Mouse (Mus musculus) cerebellum, adult 2 months (tissue): ENCODE measurements at regions not wholly inside any gene's neighbourhood (a gene's known extent, or its start where the extent isn't known, plus 50 kb on each side); places are given as distances from the start of the nearest gene placed in this dataset.

Experiments
- CTCF ChIP-seq: fragments of 200-500 bp; IDR thresholded peaks from 2 replicates; pipeline ENCODE4 v1.5.1; 2011; ENCODE audit warnings: low read depth, mild to moderate bottlenecking, control low read depth, low read length, moderate library complexity, borderline replicate concordance; ENCODE audit not compliant: insufficient read depth
- POLR2A ChIP-seq: fragments of 200-500 bp; IDR thresholded peaks from 2 replicates; pipeline ENCODE4 v1.6.1; 2011; ENCODE audit warnings: low read length, control low read depth, borderline replicate concordance; ENCODE audit not compliant: insufficient read depth

DNA sequence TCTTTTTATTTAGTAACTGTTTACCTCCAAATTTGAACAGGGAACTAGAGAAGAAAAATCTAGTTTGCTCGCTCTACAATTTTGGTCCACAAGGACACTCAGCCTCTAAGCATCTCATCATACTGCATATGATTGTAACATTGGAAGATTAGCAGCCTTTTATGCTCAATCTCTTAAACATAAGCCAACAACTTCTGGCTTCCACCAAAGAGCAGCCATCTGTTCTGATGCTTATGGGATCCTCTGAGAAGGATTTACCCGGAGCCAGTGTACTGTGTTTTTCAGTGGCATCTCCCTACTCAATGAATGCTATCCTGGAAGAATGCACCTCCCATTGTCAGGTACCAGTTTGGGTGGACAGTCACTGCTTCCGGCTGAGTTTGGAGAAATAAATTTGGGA, 267.0 kb upstream of the Tmem132c start:
- TF ChIP-seq POLR2A (no peak), CTCF (no peak)
